Mouse (Mus musculus) lung, postnatal 10 days (tissue): ENCODE measurements at regions not wholly inside any gene's neighbourhood (a gene's known extent, or its start where the extent isn't known, plus 50 kb on each side); places are given as distances from the start of the nearest gene placed in this dataset.
"Not testable (repeated sequence)": the region's sequence is repeated elsewhere in the genome, so short reads cannot be mapped to it uniquely, and the experiment has no call there.

ENCODE experiments used
- DNase-seq: peaks from one replicate; pipeline ENCODE4 v3.0.0; 2021

DNA sequence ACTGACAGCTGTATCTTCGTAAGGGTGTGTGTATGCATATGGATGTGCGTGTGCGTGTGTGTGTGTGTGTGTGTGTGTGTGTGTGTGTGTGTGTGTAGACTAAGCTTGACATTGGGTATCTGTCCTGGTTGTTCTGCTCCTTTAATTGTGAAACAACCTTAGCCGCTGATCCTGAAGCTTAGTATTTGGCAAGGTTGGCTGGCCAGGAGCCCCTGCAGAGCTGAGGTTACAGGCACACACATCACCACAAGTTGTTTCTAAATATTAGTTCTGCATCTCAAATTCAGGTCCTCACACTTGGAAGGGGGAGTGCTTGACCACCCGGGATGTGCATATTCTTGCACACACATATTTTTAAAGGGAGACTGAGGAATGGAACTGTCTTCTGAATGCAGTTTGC, 314.7 kb downstream of the Diras2 start:
- DNase-seq: no peak

DNA sequence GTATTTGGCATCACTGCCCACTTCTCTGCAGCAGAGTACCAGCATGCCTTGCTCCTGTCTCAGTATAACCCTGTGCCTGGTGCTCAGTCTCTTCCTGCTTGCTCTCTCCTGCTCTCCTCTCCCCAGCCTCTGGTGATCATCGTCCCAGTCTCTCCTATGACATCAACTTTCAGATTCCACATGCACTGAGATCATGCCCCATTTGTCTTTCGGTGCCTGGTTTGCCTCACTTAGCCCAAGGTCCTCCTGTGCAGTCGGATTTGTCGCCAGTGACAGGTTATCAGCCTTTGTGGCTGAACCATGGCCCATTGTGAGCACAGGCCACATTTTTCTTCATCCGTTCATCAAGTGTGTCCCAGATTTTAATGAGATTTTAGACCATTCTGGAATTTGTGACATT, 314.0 kb downstream of the Diras2 start:
- DNase-seq: no peak

DNA sequence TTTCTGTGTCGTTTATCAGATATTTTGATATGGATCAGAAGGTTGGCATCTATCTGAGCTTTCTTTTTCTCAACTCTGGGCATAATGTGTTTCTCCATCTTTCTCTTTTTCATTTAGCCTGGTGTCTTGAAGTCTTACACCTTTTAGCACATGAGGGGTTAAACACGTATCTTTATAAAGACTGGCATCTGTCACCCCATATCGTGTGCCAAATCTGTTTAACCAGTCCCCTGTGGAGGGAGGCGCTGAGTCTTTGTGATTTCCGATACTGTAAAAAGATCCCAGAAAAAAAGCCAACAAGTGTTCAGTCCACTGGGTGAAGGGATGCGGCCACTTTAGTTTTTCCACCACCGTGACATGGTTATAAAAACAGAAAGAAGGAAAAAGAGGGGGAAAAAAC, 313.3 kb downstream of the Diras2 start:
- DNase-seq: no peak

DNA sequence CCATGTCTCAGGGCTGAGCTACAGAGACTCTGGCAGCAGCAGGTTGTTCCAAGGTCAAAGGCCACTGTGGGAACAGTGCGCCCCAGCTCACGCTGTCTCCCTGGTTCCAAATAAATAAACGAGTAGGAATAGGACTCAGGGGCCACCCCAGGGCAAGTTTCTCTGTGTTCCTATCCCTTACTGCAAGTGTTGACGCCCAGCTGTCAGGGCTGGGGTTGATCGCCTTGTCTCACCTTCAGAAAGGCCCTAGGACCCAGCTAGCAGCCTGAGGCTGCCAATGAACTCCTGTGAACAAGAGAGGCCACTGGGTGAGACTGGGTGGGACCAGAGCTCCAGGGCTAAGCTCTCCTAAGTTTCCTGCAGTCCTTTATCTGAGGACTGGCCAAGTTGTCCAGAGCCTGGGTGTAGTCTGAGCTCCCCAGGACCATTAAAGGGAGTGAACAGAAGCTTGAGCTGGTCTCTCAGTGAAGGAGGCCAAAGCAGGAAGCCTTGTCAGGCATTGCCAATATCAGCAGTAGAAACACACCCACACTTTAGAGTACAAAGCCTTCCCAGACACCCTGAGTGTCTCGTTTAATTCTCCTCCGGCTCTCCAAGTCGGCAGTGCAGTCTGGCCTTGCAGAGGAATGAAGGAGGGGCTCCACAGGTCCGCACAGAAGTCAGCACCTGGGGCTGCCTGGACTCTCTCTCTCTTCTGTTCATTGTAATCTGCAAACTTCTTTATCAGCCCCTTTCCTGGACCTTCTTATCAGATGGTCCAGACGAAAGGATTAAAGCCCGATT, 308.6 kb downstream of the Diras2 start:
- peak; percentile 25 for DNase-seq

DNA sequence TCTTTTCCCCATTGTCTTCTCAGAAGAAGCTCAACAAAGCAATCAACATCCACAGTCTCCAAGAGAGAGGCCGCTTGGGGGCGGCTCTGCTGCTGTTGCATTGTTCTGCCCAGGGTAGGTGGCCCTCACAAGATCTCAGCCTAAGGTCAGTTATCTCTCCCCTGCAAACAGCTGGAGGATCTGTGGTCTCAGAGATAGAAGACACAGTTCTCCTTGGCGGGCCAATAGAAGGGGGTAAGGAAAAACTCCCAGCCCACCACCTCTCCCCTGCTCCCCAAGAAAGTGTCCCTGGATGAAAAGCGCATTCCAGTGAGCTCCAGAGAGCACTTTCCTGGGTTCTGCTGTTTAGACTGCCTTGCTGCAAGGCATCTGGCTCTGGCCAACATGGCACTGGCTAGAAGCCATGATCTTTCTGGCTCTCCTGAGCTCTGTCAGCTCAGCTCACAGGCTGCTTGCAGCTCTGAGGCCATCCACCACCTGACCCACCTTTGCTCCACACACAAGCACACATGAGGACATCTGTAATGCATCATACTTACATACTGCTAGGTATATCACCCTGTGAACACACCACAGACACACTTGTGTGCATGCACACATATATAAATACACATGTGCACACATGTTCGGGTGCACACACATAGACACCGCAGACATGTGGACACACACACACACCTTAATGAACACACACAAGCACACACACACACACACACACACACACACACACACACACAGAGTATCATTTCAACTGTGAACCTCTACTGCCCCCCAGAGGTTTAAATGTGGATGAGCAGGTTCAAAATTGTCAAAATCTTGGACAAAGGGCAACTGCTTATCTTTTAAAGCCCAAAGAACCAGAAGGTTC, 307.7 kb downstream of the Diras2 start:
- peak; percentile 50 for DNase-seq

DNA sequence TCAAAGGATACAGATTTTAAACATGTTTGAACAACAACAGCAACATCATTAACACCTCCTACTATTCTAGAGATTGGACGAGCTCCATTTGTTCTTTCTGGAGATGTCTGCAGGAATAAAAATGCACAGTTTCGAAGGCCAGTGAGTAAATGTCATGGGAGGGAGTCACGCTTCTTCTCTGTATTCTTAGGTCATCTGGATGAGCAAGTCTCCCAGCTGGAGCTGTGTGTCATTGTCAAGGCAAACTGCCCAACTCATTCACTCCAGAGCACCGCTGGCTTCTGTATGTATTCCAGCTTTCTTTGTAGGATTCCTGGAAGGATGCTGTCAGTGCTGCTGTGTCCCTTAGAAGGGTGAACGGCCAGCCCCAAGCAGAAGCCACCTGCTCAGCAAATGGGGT, 297.1 kb downstream of the Diras2 start:
- DNase-seq: peak; percentile 38

DNA sequence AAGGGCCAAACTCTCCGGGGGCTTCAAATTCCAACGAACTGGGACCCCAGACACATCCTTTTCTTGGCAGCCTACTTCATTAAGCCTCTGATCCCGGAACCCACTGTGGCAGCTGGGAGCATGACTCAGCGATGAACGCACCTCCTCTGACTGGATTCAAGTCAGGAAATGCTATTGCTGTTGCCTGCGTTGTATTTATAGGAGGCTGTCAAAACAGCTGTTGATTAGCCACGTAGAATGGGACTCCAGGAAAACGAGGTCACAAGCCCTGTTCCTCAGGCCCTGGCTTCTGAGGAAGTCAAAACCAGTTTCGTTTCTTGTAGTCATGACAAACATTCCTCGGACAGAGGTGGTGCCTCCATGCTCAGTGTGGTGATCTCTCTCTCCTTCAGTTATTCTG, 295.0 kb downstream of the Diras2 start:
- DNase-seq: peak; percentile 24

DNA sequence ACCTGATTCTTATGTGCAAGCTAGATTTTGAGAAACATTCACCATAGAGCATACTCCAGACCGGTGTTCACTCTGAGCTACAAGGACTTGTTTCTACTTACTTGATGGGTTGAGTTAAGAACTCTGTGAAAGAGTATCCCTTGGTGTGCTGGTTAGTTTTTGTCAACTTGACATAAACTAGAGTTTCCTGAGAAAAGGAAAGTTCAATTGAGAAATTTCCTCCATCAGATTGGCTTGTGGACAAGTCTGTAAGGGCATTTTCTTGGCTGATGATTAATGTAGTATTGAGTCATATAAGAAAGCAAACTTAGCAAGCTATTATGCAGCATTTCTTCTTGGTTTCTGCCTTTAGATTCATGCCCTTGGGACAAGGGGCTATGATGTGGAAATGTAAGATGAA, 291.5 kb downstream of the Diras2 start:
- no peak for DNase-seq

DNA sequence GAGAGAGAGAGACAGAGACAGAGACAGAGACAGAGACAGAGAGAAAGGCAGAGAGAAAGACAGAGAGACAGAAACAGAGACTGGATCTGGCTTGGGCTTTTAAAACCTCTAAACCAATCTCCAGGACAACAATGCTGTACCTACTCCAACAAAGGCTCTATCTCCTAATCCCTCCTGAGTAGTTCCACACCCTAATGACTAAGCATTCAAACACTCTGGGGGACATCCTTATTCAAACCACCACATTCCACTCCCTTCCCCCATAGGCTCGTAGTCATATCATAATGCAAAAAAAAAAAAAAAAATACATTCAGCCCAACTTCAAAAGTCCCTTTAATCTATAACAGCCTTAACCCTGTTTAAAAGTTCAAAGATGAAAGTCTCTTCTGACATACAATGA, 289.3 kb downstream of the Diras2 start:
- DNase-seq: no peak

DNA sequence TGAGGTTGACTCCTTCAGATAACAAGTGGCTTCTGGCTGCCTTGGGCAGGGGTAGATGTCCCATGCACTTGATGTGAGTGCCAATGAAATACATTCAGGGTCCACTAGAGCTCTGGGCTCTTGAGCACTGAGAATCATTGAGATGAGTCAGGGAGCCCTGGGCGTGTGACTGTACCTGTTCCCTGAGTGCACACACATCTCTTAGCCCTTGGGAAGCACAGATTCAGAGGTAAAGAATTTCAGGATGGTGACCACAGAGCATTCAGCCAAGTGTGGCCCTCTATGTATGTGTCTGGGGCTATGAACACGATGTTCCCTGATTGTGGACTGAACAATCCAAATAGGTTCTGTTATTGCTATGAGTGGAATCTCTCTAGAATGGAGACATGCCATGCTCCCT, 281.6 kb downstream of the Diras2 start:
- no peak for DNase-seq

DNA sequence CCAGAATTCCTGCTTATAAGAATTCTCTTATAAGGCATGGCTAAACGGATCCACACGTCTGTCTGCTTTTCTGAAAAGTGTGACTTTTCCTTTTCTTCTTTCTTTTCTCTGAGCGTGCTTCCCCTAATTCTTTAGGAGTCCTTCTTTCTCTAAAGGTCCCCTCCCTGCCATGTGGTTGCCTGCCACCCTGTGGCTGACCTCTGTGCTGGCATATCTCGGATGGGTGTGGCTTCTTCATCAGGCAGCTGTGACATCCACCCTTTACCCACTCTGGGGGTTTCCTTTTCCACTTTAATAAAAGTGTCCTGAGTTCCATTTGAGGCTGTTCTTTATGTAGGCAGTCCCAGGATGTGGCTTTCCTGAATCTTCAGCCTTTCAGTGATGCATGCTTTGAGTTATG, 280.7 kb downstream of the Diras2 start:
- DNase-seq: peak; percentile 28

DNA sequence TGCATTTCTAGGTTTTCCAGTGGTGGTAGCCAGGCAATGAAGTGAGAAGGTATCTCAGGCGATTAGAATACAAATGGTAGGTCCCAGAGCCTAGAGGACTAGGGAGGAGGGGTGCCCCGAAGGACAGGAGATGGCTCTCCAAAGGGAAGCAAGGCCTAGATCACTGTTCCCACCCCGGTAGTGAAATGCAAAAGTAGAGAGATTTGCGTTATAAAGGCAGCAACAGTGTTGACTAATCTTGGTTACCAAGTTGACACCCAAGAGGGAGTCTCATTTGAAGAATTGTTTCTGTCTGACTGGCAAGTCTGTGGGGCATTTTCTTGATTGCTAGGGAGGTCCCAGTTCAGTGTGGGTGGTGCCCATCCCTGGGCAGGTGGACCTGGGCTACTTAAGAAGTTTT, 278.8 kb downstream of the Diras2 start:
- DNase-seq: no peak

DNA sequence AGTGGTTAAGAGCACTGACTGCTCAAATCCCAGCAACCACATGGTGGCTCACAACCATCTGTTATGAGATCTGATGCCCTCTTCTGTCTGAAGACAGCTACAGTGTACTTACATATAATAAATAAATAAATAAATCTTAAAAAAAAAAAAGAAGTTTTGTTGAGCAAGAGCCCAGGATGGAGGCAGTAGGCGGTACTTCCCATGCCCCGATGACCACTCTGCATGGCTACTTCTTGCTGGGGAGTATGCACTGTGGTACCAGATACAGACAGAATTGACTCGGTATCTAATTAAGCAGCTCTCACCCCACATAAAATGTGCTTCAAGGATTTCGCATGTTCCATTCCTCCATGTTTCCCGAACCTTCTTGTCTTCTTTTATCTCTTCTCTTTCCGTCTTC, 278.4 kb downstream of the Diras2 start:
- DNase-seq: not testable (repeated sequence)

DNA sequence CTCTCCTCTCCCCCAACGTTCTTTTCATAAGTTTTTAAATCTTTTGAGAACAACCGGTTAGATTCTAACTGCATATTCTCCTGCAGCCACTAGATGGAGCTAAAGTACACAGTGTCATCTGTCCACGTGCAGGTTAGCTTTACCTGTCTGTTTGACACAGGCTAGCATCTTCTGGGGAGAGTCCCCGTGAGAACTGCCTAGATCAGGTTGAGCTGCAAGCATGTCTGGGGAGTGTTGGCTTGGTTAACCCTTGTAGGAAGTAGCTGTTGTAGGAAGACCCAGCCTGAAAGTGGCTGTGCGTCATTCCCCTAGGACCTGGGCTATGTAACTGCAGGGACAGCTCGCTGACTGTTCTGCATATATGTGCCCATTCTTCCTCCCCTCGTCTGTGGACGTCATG, 277.9 kb downstream of the Diras2 start:
- peak; percentile 21 for DNase-seq

DNA sequence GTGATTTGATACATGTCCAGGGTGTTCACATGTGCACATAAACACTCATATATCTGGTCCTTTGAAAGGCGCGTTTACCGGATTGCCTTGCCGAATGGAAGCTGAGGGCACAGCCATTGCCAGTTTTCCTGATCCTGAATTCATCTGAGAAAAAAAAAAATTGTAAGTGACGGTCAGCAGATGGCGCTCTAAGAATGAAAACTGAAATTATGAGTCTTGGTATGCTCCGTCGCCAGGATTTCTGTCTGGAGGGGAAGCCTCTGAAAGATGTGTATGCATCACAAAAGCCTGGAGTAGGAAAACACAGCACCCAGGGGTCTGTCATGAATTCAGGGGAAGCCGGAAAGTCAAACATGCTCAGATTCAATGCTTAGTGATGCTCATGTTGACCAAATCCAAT, 276.9 kb downstream of the Diras2 start:
- DNase-seq: peak; percentile 47

DNA sequence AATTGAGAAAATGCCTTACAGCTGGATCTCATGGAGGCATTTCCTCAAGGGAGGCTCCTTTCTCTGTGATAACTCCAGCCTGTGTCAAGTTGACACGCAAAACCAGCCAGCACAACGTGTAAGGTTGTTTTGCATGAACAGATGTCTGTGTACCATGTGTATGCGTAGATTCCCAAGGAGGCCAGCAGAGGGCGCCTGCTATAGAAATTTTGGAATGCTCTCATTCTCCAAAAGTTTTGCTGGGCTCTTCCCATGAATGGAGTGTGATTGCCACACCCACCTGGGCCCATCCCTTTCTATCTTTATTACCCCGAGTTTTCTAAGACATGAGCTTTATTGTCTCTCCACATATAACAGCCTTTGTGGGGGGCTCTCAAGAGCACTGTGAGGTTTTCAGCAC, 275.4 kb downstream of the Diras2 start:
- DNase-seq: no peak

DNA sequence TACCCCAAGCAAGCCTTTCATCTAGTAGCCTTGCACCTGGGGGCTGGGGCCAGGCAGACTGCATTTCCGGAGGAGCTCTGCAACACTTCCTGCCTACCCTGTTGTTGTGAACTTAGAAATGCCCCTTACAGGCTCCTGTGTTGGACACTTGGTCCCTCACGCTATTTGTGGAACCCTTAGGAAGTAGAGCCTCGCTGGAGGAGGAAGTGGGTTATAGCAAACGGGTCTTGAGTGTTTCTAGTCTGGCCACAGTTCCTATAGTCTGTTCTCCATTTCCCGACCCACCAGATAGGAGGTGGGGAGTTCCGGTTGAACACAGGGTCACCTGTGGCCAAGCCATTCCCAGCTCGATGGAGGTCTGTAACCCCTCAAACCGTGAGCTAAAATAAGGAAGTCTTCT, 272.7 kb downstream of the Diras2 start:
- no peak for DNase-seq

DNA sequence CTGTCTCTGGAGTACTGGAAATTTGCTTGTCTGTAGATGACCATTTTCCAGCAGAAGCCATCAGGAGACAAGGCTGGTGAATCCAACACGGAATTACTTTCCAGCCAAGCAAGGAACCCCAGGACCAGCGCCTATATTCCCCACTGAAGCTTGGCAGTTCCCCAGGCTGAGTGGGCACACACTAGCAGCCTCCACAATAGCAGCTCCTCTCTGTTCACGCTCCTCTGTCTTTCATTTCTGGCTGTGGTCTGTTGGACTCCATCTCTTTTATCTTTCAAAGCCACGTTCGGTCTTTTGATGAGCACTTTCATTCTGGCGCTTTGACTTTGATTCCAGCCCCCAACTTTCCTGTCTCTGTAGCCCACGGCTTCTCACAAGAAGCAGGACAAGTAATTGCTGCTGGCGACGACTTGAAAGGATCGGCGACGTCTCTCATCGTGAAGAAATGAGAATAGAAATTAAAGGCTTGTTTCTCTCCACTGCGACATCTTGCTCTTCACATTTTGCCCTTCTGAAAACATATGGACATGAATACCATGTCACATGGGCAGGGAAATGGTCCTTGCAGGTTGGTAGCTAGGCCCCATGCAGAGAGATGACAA, 268.0 kb downstream of the Diras2 start:
- DNase-seq: no peak

DNA sequence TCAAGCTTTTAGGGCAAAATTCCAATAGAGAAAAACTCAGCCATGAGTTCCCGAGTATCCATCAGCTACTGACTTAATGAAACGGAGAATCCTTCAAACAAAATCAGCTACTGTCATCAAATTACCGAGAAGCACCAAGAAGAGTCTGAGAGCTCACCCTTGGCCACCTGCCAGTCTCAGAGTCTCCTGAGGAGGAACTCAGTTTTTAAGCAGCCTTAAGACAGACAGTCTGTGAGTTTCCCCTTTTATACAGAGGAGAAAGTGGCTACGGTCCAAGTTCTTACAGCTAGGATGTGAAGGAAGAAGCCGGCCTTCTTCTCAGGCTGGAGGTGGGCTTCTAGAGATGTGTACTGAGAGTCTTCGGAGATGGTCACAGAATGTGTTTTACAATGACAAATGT, 262.8 kb downstream of the Diras2 start:
- no peak for DNase-seq

DNA sequence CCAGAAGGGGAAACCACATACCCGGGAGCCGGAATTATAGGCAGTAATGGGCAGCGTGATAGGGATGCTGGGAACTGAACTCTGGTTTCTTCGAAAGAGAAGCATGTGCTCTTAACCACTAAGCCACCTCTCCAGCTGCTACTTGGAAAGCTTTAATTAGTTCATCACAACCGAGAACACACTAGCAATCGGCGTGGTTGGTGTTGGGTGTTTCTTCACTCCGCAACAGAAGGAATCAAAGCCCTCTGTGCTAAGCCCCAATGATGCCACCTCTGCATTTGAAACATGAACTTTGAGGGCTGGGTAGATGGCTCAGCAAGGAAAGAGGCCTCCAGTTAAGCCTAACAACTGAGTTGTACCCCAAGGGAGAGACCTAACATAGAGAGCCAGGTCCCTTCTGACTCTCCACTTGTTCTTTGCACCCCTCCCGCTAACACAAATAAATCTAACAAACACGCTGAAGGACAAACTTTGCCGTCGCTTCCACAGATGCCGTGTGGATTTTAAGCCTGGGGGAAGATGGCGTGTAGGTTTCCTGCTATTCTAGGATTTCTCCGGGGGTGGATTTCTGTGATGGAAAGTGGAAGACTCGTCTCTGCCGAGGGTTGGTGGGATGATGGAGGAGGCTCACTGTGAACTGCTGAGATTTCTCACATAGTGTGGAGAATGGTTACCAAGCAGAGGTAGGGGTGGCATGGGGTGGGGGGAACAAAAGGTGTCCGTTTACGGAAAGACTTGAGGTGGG, 257.4 kb downstream of the Diras2 start:
- DNase-seq: no peak

DNA sequence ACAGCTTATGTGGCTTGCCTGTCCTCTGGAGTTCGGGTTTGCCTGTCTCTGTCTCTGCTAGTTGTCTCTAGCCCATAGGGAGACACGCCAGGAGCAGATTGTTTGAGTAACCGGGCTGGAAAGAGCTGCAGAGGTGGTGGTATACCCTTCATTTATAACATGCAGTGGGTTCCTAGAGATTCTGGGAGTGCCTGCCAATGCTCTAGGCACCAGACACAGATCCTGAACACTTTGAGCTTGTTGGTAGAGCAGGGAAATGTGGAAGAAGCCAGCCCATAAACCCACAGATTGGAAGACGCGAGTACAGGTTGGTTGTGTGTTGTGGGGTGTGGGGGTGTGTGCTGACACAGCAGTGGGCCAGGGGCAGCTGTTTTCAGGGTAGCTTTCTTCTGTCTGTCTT, 255.9 kb downstream of the Diras2 start:
- no peak for DNase-seq

DNA sequence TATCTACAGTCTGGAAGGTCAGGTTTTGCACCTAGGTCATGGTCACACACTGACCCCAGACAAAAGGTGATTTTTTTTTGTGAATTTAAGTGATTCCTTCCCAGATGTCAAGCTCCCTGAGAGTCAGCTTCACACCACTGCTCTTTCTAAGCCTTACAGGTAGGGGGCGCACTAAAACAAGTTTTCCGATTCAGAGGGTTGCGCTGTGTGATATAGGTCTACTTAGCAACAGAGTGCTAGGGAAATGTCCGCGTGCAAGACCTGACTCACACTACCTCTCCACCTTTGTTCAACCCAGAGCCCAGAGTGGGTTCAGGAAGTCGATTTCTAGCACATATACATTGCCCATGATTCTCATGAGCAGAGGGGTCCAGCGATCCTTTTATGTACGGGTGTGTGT, 255.4 kb downstream of the Diras2 start:
- DNase-seq: peak; percentile 62

DNA sequence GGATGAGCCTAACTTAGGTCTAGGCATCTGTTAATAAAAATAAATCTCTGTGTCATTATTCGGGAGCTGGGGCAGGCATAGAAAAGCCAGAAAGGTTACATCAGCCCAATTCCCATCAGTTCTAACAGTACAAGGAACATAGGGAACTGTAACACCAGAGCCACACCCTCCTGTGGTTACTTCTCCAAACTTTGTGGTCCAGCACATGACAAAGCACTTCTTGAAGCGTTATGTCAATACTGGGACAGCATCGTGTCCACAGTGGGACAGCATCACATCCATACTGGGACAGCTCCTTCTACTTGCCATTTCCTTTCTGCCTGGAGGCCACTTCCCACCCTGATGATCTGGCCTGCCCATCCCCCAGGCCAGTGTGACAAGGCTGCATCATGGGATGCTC, 253.9 kb downstream of the Diras2 start:
- DNase-seq: no peak
